Mouse (Mus musculus) heart, postnatal 36 days (tissue): ENCODE results near the gene Higd1c. TPM values are rescaled to one million over a fixed set of nuclear protein-coding genes. Genes with fewer than 3 reads are reported as not detected.

ENCODE experiments used
- DNase-seq, 2 experiments: peaks; one replicate each; pipeline ENCODE4 v3.0.0; 2021 to 2022
- intact Hi-C: fragments of 180-260 bp; cut with DNase I; formaldehyde crosslinking; loops from one replicate; pipeline ENCODE4 v1.15.1; 2025
- total RNA-seq, 2 experiments: library from RNA; stranded (reverse); gene quantifications; 2 replicates each; pipeline ENCODE4 v1.2.3; 2021

Higd1c gene
- total RNA-seq, 2 experiments from 2014 or later = not detected

DNA sequence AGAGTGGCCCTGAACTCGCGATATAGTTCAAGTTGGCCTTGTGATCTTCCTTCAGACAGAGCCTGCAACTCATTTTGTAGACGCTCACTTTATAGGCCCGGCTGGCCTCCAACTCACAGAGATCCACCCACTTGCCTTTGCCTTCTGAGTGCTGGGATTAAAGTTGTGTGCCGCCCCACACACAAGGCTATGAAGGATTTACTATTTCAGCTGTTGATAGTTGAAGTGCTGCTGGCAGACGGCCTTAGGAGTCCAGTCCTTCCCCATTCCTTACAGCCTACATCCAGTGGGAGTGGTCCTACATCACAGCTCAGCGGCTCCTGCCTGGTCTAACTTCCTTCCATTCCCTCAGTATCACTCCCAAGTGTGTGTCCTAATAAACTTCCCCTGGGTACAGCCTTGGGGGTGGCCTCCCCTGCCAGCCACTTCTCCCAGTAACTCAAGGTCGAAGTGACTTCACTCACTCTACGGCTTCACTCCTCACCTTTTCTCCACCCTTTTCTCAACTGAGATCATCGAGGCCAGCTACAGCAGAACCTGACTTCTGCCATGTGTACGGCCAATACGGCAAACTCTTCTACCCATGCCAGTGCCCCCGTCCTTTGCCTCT, 64.1 kb downstream of the Higd1c start:
- DNase-seq = no peak
- intact Hi-C loops = no loop called here

DNA sequence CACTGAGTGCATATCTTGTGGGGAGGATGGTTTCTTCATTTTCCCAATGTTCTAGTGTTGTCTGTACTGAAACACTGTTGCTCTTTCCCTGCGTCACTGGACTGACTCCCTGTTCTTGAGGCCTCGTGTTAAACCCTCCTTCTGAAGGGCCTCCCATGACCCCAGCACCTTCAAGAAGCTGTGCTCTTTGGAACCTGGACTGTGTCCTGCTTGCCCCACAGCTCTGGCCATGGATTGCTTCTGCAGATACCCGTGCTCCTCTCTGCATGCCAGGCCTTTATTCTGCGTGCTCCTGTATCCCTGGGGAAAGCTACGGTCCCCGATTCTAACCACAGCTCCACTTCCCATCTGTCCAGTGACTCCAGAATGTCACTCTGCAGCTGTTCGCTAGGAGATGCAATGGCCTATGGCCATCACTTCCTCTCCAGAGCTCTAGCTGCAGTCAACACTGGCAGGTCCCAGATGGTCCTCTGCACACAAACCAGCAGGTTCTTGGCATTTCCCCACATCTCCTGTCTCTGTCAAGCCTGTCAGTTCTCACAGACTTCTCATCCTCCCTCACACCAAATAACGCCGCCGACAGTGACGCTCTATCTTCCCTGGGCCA, 65.7 kb downstream of the Higd1c start:
- intact Hi-C loops = no loop called here
- no peak for DNase-seq

DNA sequence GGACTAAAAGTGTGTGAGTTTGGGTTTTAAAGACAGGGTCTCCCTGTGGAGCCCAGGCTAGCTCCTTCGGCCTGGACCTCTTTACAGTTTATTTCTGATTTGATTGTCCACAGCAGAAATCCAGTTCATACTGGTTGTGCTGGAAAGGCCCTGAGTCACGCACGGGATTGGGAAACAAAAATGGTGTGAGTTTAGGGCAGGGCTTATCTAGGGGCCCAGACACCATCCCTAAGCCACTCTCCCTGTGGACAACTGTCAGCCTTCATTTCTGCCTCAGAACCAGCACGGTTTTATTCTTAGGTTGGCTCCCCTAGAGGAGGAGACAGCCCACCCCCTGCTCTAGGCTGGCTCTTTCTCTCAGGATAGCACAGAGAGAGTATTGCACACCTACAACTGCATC, 68.9 kb downstream of the Higd1c start:
- intact Hi-C loops = no loop called here
- no peak for DNase-seq

Other genes with a start within 250 kb of the Higd1c start
- gene Atf1, start 136.7 kb upstream of the Higd1c start, total RNA-seq = 10 to 100 TPM; 40.5 to 53.9 TPM
- gene Tmprss12, start 83.7 kb upstream of the Higd1c start, total RNA-seq = not detected
- gene Mettl7a1, start 60.4 kb upstream of the Higd1c start, total RNA-seq = 10 to 100 TPM; 46.3 to 62.3 TPM
- not detected for gene Mettl7a3, start 29.6 kb upstream of the Higd1c start, total RNA-seq
- not detected for gene Methig1, start 11.4 kb upstream of the Higd1c start, total RNA-seq
- 1 to 10 TPM in 1 of 2 experiments, under 1 TPM in 1; 0.89 to 1.0 TPM for gene Mettl7a2, start 11.3 kb upstream of the Higd1c start, total RNA-seq
- gene Gm5475, start 57.6 kb downstream of the Higd1c start, total RNA-seq = not detected
- gene Slc11a2, start 60.5 kb downstream of the Higd1c start, total RNA-seq = 10 to 100 TPM; 45.2 TPM
- gene Letmd1, start 104.5 kb downstream of the Higd1c start, total RNA-seq = 10 to 100 TPM; 12.2 to 14.8 TPM
- gene Csrnp2, start 130.9 kb downstream of the Higd1c start, total RNA-seq = 1 to 10 TPM; 2.5 to 3.0 TPM
- 10 to 100 TPM; 11.9 to 13.4 TPM for gene Tfcp2, start 187.5 kb downstream of the Higd1c start, total RNA-seq
- gene Pou6f1, start 235.4 kb downstream of the Higd1c start, total RNA-seq = 10 to 100 TPM; 10.8 to 13.3 TPM